Mouse (Mus musculus) heart, postnatal 0 days (tissue): ENCODE data around the gene Smyd3. TPM values are rescaled to one million over a fixed set of nuclear protein-coding genes. Genes with fewer than 3 reads are reported as not detected.

Experiments used
- ATAC-seq: fragments of 200-750 bp; cut with Nextera tagmentation; 2 replicates; pipeline ENCODE4 v1.8.0; 2017; ENCODE audit warnings: low read depth, moderate number of reproducible peaks, moderate library complexity; ENCODE audit not compliant: insufficient read depth
- DNase-seq: peaks from one replicate; pipeline ENCODE4 v3.0.0-alpha.2; 2016; ENCODE audit warnings: low spot score
- H3K27ac ChIP-seq: fragments of 300-500 bp; sonication (generic); 2 replicates; pipeline ENCODE4 v1.5.1; 2014; ENCODE audit warnings: low read depth, mild to moderate bottlenecking
- H3K27me3 ChIP-seq: fragments of 300-500 bp; sonication (generic); 2 replicates; pipeline ENCODE4 v1.6.1; 2014; ENCODE audit warnings: low read length, mixed read lengths; ENCODE audit not compliant: control insufficient read depth, insufficient read depth
- H3K36me3 ChIP-seq: fragments of 300-500 bp; sonication (generic); replicated peaks from 2 replicates; pipeline ENCODE4 v1.6.1; 2014; ENCODE audit warnings: low read length, mixed read lengths; ENCODE audit not compliant: control insufficient read depth, insufficient read depth
- H3K4me1 ChIP-seq: fragments of 300-500 bp; sonication (generic); 2 replicates; pipeline ENCODE4 v1.6.1; 2014; ENCODE audit warnings: antibody characterized with exemption; ENCODE audit not compliant: control insufficient read depth, insufficient read depth
- H3K4me2 ChIP-seq: fragments of 300-500 bp; sonication (generic); 2 replicates; pipeline ENCODE4 v1.6.1; 2014; ENCODE audit warnings: low read depth, mild to moderate bottlenecking, low read length, moderate library complexity
- H3K4me3 ChIP-seq: fragments of 300-500 bp; sonication (generic); 2 replicates; pipeline ENCODE4 v1.5.1; 2014; ENCODE audit warnings: low read depth, low read length
- H3K9ac ChIP-seq: fragments of 300-500 bp; sonication (generic); replicated peaks from 2 replicates; pipeline ENCODE4 v1.6.1; 2014; ENCODE audit warnings: low read depth, low read length, mixed read lengths
- H3K9me3 ChIP-seq: fragments of 300-500 bp; sonication (generic); replicated peaks from 2 replicates; pipeline ENCODE4 v1.6.1; 2016; ENCODE audit warnings: low read length; ENCODE audit not compliant: control insufficient read depth
- CTCF ChIP-seq: IDR thresholded peaks from 2 replicates; pipeline ENCODE4 v1.5.1; 2016; ENCODE audit warnings: antibody characterized with exemption, control low read depth, low read depth
- EP300 ChIP-seq: IDR thresholded peaks from 2 replicates; pipeline ENCODE4 v1.6.1; 2016; ENCODE audit warnings: antibody characterized with exemption, low read depth
- WGBS: fragments of 180-500 bp; shearing (Covaris S2); extraction: QIAGEN DNeasy Blood & Tissue Kit; methylation state at CpG from one replicate; pipeline ENCODE4 v1.1.7; 2014; 5-methylcytosine and 5-hydroxymethylcytosine counted together
- polyA plus RNA-seq: library from polyadenylated mRNA; unstranded; fragments of >200 nt; fragmentation: Nextera tagmentation; extraction: Ambion mirVana; gene quantifications from 2 replicates; pipeline ENCODE4 v1.2.1, GENCODE M21; 2015
- total RNA-seq: library from RNA; depleted of rRNA; stranded (reverse); fragments of >200 nt; gene quantifications from 2 replicates; pipeline ENCODE4 v1.2.3, GENCODE M21; 2014; ENCODE audit warnings: low replicate concordance

The Smyd3 gene
- total and polyA plus RNA-seq, 2 experiments from 2014 or later: 7.0 to 11.6 TPM

DNA sequence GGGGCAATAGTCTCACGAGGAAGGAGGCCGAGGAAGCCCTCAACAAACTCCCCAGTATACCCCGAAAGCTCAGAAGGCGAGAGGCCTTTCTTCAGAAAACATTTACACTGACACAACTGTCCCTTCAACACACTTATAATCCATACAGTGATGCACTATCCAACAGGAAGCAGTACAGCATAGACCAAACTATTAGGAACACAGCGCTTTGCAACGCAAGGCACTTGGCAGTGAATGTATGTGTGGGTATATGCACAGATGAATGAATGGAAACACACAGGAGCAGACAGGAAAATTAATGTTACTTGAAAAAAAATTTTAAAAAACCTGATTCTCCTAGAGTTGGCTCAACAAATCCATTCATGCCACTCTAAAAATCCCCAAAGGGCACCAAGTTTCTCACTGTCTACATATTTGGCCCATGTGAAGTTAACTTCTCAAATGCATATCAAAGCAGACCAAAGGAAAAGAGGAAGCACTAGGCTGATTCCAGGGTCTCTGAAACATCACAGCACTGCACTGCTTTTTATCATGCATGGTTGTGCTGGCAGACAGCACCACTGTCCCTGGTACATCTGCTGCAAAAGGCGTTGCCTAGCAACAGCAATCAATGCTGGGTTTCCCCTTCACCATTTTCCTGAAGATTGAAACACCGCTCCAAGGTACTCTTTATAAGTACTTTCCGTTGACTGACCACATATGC is 191.4 kb downstream of the Smyd3 start:
- H3K4me2 ChIP-seq: no peak overlapping the region
- TF ChIP-seq CTCF (no peak), EP300 (no peak)
- no peak overlapping the region for H3K4me3 ChIP-seq
- no peak for DNase-seq
- 84% methylated on average over 9 of the region's 9 CpGs for WGBS
- no peaks in the 10 kb centered on the region for H3K9me3 ChIP-seq
- H3K27ac ChIP-seq: no peak overlapping the region
- no peaks in the 10 kb centered on the region for H3K36me3 ChIP-seq
- no peaks in the 10 kb centered on the region for H3K4me1 ChIP-seq
- ATAC-seq: no peak
- no peaks in the 10 kb centered on the region for H3K27me3 ChIP-seq
- no peak overlapping the region for H3K9ac ChIP-seq

- Histone ChIP-seq H3K27ac (no peak overlapping the region), H3K9ac (no peak overlapping the region), H3K4me3 (no peak overlapping the region), H3K9me3 (no peaks in the 10 kb centered on the region), H3K36me3 (no peaks in the 10 kb centered on the region), H3K4me1 (no peaks in the 10 kb centered on the region), H3K4me2 (no peak overlapping the region), H3K27me3 (no peaks in the 10 kb centered on the region)
- ATAC-seq (no peak), DNase-seq (no peak)
- no peak for TF ChIP-seq EP300
- no peak for TF ChIP-seq CTCF
- 74% methylated on average over 6 of the region's 6 CpGs for WGBS
These were observed 193.6 kb downstream of the Smyd3 start for GRCm38 (mm10) chr1:179324271-179324670.

- H3K4me1 ChIP-seq: no peaks in the 10 kb centered on the region
- H3K27ac ChIP-seq: no peak overlapping the region
- WGBS: 68% methylated on average over 5 of the region's 5 CpGs
- no peak overlapping the region for H3K9ac ChIP-seq
- H3K4me2 ChIP-seq: no peak overlapping the region
- H3K9me3 ChIP-seq: no peaks in the 10 kb centered on the region
- no peak for DNase-seq
- peak; percentile 55 for TF ChIP-seq CTCF
- no peak for TF ChIP-seq EP300
- no peaks in the 10 kb centered on the region for H3K27me3 ChIP-seq
- H3K4me3 ChIP-seq: no peak overlapping the region
- no peak for ATAC-seq
- H3K36me3 ChIP-seq: no peaks in the 10 kb centered on the region
These were observed 204.2 kb downstream of the Smyd3 start for GRCm38 (mm10) chr1:179313618-179314017.

GRCm38 (mm10) chr1:179309487-179309886 is 208.4 kb downstream of the Smyd3 start:
- ATAC-seq (no peak), DNase-seq (no peak)
- no peak overlapping the region for H3K9ac ChIP-seq
- H3K27me3 ChIP-seq: no peaks in the 10 kb centered on the region
- TF ChIP-seq CTCF: no peak
- no peak for TF ChIP-seq EP300
- 37% methylated on average over 5 of the region's 5 CpGs for WGBS
- H3K36me3 ChIP-seq: no peaks in the 10 kb centered on the region
- H3K4me2 ChIP-seq: no peak overlapping the region
- H3K4me3 ChIP-seq: no peak overlapping the region
- H3K4me1 ChIP-seq: no peaks in the 10 kb centered on the region
- no peak overlapping the region for H3K27ac ChIP-seq
- no peaks in the 10 kb centered on the region for H3K9me3 ChIP-seq

DNA sequence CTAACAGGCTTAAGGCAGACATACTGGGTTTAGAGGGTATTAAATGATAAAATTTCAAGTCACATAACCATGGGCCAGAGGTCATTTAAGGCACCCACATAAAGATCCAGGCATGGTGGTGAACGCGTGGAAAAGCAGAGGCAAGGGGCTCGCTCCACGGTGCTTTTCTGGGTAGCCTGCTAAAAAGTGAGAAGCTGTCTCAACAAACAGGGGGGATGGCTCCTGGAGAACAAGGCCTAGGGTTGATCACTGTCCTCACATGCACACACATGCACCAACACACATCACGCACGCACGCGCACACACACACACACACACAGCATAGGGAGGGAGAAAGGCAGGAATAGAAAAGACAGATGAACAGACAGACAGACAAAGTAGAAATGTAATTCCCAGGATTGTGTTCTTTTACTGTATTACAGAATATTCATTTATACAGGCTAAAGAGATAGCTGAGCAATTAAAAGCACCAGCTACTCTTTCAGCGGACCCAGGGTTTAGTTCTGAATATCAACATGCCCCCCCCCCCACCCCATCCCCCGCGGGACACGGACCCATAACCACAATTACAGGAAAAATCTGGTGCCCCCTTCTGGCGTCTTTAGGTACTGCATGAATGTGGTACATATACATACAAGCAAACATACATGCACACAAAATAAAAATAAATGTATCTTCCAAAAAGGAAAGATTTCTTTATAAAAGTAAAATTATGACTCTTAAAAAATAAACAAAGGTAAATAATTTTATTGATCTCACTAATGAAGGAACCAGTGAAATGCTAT is 215.2 kb downstream of the Smyd3 start:
- TF ChIP-seq EP300: no peak
- 83% methylated on average over 13 of the region's 13 CpGs for WGBS
- no peak overlapping the region for H3K9ac ChIP-seq
- no peak overlapping the region for H3K4me2 ChIP-seq
- no peak for DNase-seq
- no peaks in the 10 kb centered on the region for H3K4me1 ChIP-seq
- H3K9me3 ChIP-seq: no peaks in the 10 kb centered on the region
- H3K27ac ChIP-seq: no peak overlapping the region
- no peaks in the 10 kb centered on the region for H3K27me3 ChIP-seq
- no peak overlapping the region for H3K4me3 ChIP-seq
- no peak for ATAC-seq
- no peaks in the 10 kb centered on the region for H3K36me3 ChIP-seq
